ENCODE assay signal across 24 mouse cellular contexts in the genomic region with DNA sequence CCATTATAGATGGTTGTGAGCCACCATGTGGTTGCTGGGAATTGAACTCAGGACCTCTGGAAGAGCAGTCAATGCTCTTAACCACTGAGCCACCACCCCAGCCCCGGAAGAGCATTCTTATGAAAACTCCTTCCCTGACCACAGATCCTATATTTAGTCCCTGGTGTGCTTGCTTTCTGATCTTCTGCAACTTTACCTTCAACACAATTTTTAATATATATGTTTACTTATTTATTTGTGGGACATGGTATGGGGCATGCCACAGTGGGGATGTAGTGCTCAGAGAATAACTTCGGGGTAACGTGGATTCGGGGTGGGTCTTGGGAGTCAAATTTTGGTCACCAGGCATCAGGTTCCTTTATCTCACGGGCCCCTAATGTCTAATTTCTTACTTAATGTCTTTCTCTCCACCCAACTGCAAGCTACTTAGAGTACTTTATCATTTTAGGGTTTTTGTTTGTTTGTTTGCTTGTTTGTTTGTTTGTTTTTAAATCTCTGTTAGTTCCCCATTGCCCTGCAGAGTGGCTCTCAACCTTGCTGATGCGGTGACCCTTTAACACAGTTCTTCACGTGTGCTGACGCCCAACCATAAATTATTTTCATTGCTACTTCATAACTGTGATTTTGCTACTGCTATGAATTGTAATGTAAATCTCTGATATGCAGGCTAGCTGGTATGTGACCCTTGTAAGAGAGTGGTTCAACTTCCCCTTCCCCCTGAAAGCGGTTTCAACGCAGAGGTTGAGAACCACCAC. TPM values are rescaled to one million over a fixed set of nuclear protein-coding genes. Genes with fewer than 3 reads are reported as not detected.
A peak's percentile ranks its signal among the peaks of the same experiment; 100 is the strongest.
DNase-seq lines count a peak whose midpoint lies in the region; ATAC-seq and TF ChIP-seq lines count a peak whose summit lies in the region.
"Had no signal": no experiment of that assay in that cellular context is flagged by ENCODE, and none has a peak within 500 bp of the region (broad histone marks: within the 10 kb centered on the region; RNA-seq: fewer than 3 reads in every experiment).

No protein-coding gene starts in this region.

- H3K27me3 ChIP-seq in kidney, postnatal 0 days (ENCODE audit: insufficient read depth, low read length), result no peaks in the 10 kb centered on the region
- H3K27me3 ChIP-seq in intestine, postnatal 0 days (replicated peaks; ENCODE audit: control insufficient read depth, insufficient read depth, low read length), result no peaks in the 10 kb centered on the region
- no peaks in the 10 kb centered on the region for H3K27me3 ChIP-seq in small intestine, adult 2 months (ENCODE audit: control insufficient read depth, insufficient read depth, low read length)
- no peaks in the 10 kb centered on the region for H3K27me3 ChIP-seq in heart, embryonic 11.5 days (ENCODE audit: control insufficient read depth, insufficient read depth, low read length)
- H3K27me3 ChIP-seq: liver, embryonic 12.5 days had no signal

- no peak overlapping the region for H3K4me2 ChIP-seq in kidney, postnatal 0 days (ENCODE audit: low read length)
- no peak overlapping the region for H3K4me2 ChIP-seq in intestine, postnatal 0 days (replicated peaks; ENCODE audit: low read depth)
- H3K4me2 ChIP-seq in heart, embryonic 11.5 days, result no peak overlapping the region
- H3K4me2 ChIP-seq: liver, embryonic 12.5 days; midbrain, embryonic 13.5 days had no signal

- ATAC-seq in kidney, postnatal 0 days (replicated peaks; ENCODE audit: low FRiP score, low read depth), result no peak
- ATAC-seq in intestine, postnatal 0 days, result no peak
- no peak for ATAC-seq in heart, embryonic 11.5 days (replicated peaks; ENCODE audit: insufficient number of reproducible peaks, low FRiP score, low TSS enrichment)
- ATAC-seq: forebrain, embryonic 14.5 days; hindbrain, embryonic 16.5 days; liver, embryonic 12.5 days had no signal

- no peaks in the 10 kb centered on the region for H3K36me3 ChIP-seq in kidney, postnatal 0 days (ENCODE audit: insufficient read depth, low read length)
- peaks cover 10% of the 10 kb centered on the region; the same call in 1 of the 2 replicates for H3K36me3 ChIP-seq in intestine, postnatal 0 days (ENCODE audit: control insufficient read depth, insufficient read depth)
- peaks cover 5% of the 10 kb centered on the region; the same call in 1 of the 2 replicates for H3K36me3 ChIP-seq in small intestine, adult 2 months (ENCODE audit: control insufficient read depth, insufficient read depth, low read length)
- no peaks in the 10 kb centered on the region for H3K36me3 ChIP-seq in heart, embryonic 11.5 days (ENCODE audit: control insufficient read depth, insufficient read depth, low read length)
- H3K36me3 ChIP-seq: heart, embryonic 10.5 days; hindbrain, embryonic 10.5 days; liver, embryonic 12.5 days; midbrain, embryonic 13.5 days had no signal

- TF ChIP-seq CTCF in kidney, postnatal 0 days (IDR thresholded peaks at IDR 0.05; ENCODE audit: low read depth), result no peak
- TF ChIP-seq CTCF in intestine, postnatal 0 days (IDR thresholded peaks at IDR 0.05; ENCODE audit: low read depth), result no peak
- TF ChIP-seq CTCF in small intestine, adult 2 months (IDR thresholded peaks at IDR 0.05; ENCODE audit: extremely low read depth, insufficient read length, insufficient replicate concordance, low read depth, low read length), result no peak

- H3K4me1 ChIP-seq in kidney, postnatal 0 days (replicated peaks; ENCODE audit: insufficient read depth, low read length), result peaks cover 6% of the 10 kb centered on the region; the same call in 1 of the 2 replicates
- H3K4me1 ChIP-seq in intestine, postnatal 0 days (replicated peaks; ENCODE audit: control insufficient read depth, insufficient read depth, low read length), result peaks cover 14% of the 10 kb centered on the region; the same call in 1 of the 2 replicates
- peaks cover 8% of the 10 kb centered on the region for H3K4me1 ChIP-seq in small intestine, adult 2 months (ENCODE audit: control insufficient read depth, insufficient read depth, insufficient read length, low read length)
- H3K4me1 ChIP-seq in heart, embryonic 11.5 days (ENCODE audit: control insufficient read depth, insufficient read depth, low read length), result no peaks in the 10 kb centered on the region
- H3K4me1 ChIP-seq: midbrain, embryonic 13.5 days had no signal

- no peak for TF ChIP-seq POLR2A in small intestine, adult 2 months (IDR thresholded peaks at IDR 0.05; ENCODE audit: low read depth, low read length)

- H3K9me3 ChIP-seq in kidney, postnatal 0 days (replicated peaks; ENCODE audit: low read length), result no peaks in the 10 kb centered on the region
- H3K9me3 ChIP-seq in intestine, postnatal 0 days (ENCODE audit: control insufficient read depth), result no peaks in the 10 kb centered on the region
- no peaks in the 10 kb centered on the region for H3K9me3 ChIP-seq in heart, embryonic 11.5 days (replicated peaks; ENCODE audit: control insufficient read depth, low read length)
- H3K9me3 ChIP-seq: heart, embryonic 10.5 days; hindbrain, embryonic 10.5 days; liver, embryonic 12.5 days; midbrain, embryonic 13.5 days had no signal

- H3K27ac ChIP-seq in kidney, postnatal 0 days, result peak overlapping the region; percentile 50; the same call in 1 of the 2 replicates
- H3K27ac ChIP-seq in intestine, postnatal 0 days (ENCODE audit: low read depth, low read length), result peak overlapping the region; percentile 84
- H3K27ac ChIP-seq in small intestine, adult 2 months (ENCODE audit: insufficient read depth, low read depth, low read length), result peak overlapping the region; percentile 60
- H3K27ac ChIP-seq in heart, embryonic 11.5 days (ENCODE audit: low read depth, low read length), result no peak overlapping the region
- H3K27ac ChIP-seq: heart, embryonic 10.5 days; hindbrain, embryonic 10.5 days; liver, embryonic 12.5 days; midbrain, embryonic 13.5 days had no signal

- DNase-seq in kidney, postnatal 0 days (ENCODE audit: low spot score), result no peak
- DNase-seq in kidney, adult 18-20 months, result no peak
- DNase-seq in cerebellum, adult 11-12 months, result no peak
- DNase-seq in left cerebral cortex, adult 8-10 months (ENCODE audit: low spot score in 2 of 2), result no peak
- DNase-seq: adrenal gland, postnatal 25 days; cerebellum, adult 9-11 months; gastrocnemius, postnatal 10 days; kidney, adult 11 months; kidney, postnatal 10 days; lung, adult 2 months; lung, postnatal 14 days; right cerebral cortex, postnatal 14 days; spleen, adult 18-20 months; thymus, adult 2 months; thymus, postnatal 4 days had no signal

- 66% methylated on average over 10 of the region's 10 CpGs for whole genome bisulfite sequencing in kidney, postnatal 0 days
- 71% methylated on average over 10 of the region's 10 CpGs for WGBS in intestine, postnatal 0 days
- 70% methylated on average over 10 of the region's 10 CpGs for WGBS in small intestine, adult 2 months
- 82% methylated on average over 10 of the region's 10 CpGs for WGBS in heart, embryonic 11.5 days (ENCODE audit: insufficient replicate concordance)

- H3K4me3 ChIP-seq in kidney, postnatal 0 days (replicated peaks; ENCODE audit: low read depth, low read length), result no peak overlapping the region
- no peak overlapping the region for H3K4me3 ChIP-seq in intestine, postnatal 0 days (ENCODE audit: low read depth, low read length)
- no peak overlapping the region for H3K4me3 ChIP-seq in small intestine, adult 2 months (ENCODE audit: low read depth, low read length)
- no peak overlapping the region for H3K4me3 ChIP-seq in heart, embryonic 11.5 days (ENCODE audit: low read depth, low read length)
- H3K4me3 ChIP-seq: heart, embryonic 10.5 days; hindbrain, embryonic 10.5 days; liver, embryonic 12.5 days; midbrain, embryonic 13.5 days had no signal

- H3K9ac ChIP-seq in kidney, postnatal 0 days (ENCODE audit: low read depth, low read length), result no peak overlapping the region
- 0 out of 2 replicates have a peak overlapping the region, but pooled peaks have one; percentile 12 for H3K9ac ChIP-seq in intestine, postnatal 0 days (ENCODE audit: low read depth, low read length)
- no peak overlapping the region for H3K9ac ChIP-seq in heart, embryonic 11.5 days (ENCODE audit: low read depth, low read length)
- H3K9ac ChIP-seq: liver, embryonic 12.5 days; midbrain, embryonic 13.5 days had no signal

RNA-seq across cellular contexts. Expression of gene Cpm, which starts 39.4 kb away (rescaled TPM):
- 51.7 and 52.8 TPM in 2 replicates for polyA plus RNA-seq in kidney, postnatal 0 days (2015; fragmentation: Nextera tagmentation; extraction: Ambion mirVana)
- polyA plus RNA-seq in intestine, postnatal 0 days (2015; fragmentation: Nextera tagmentation; extraction: Ambion mirVana), result 32.8 and 33.8 TPM in 2 replicates
- polyA plus RNA-seq in small intestine, adult 2 months (2012; rRNA removed), result 3.1 and 13.8 TPM in 2 replicates
- polyA plus RNA-seq in heart, embryonic 11.5 days (2014; fragmentation: Nextera tagmentation; extraction: Ambion mirVana), result 2.5 and 4.1 TPM in 2 replicates
- total RNA-seq in left cerebral cortex, adult 8-10 months (2022), result 1 to 10 TPM; 7.6 to 8.4 (median 8.1) TPM

RNA-seq across cellular contexts. Expression of gene Mdm2, which starts 41.8 kb away (rescaled TPM):
- 22.0 and 24.5 TPM in 2 replicates for polyA plus RNA-seq in kidney, postnatal 0 days (2015; fragmentation: Nextera tagmentation; extraction: Ambion mirVana)
- 16.5 and 19.8 TPM in 2 replicates for polyA plus RNA-seq in intestine, postnatal 0 days (2015; fragmentation: Nextera tagmentation; extraction: Ambion mirVana)
- 16.2 and 39.2 TPM in 2 replicates for polyA plus RNA-seq in small intestine, adult 2 months (2012; rRNA removed)
- polyA plus RNA-seq in heart, embryonic 11.5 days (2014; fragmentation: Nextera tagmentation; extraction: Ambion mirVana), result 54.7 and 62.2 TPM in 2 replicates
- total RNA-seq in left cerebral cortex, adult 8-10 months (2022), result 10 to 100 TPM; 44.9 to 54.3 (median 51.9) TPM
